Mouse (Mus musculus): Measurements from ENCODE around the gene Gm5065.

Gene Gm5065

DNA sequence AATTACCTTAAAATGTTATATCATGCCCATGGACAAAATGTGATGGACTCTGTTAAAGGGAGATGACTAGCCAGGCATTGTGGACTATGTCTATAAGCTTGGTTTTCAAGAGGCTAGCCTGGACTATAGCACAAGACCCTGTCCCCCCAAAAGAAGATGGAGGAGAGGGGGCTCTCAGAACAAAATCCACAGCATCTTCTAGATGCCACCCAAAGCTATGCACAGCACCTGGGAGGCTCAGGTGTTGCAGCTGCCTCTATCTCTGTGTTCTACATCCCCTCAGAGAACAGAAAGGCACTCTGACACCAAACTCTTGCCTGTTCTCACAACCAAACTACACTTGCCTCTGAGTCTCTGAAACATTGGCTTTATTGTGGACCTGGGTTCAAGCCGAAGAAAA is at the start of gene Gm5065:
Gm5065 (plus strand) TSS at position 301 of the 400 bp plus-strand sequence.
- no peak for DNase-seq (ENCODE audit: low read depth, low spot score)

DNA sequence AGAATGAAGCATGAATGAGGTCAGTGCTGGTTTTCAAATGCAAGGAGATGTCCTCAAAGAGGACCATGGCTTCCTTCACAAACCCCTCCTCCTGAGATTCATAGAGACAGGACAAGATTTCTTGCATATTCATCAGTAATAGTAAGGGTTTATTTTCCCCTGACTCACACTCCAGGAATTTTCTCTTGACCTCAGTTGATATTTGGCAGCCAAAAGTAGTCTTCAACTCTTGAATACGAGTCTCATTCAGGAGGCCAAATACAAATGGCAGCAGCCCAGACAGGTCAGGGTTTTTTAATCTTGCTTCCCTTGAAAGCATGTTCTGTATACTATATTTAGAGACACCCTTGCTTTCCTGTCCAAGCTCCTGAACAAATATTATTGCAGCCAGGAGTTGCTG is 22.8 kb upstream of the Gm5065 start:
- no peak for DNase-seq (ENCODE audit: low read depth, low spot score)

DNA sequence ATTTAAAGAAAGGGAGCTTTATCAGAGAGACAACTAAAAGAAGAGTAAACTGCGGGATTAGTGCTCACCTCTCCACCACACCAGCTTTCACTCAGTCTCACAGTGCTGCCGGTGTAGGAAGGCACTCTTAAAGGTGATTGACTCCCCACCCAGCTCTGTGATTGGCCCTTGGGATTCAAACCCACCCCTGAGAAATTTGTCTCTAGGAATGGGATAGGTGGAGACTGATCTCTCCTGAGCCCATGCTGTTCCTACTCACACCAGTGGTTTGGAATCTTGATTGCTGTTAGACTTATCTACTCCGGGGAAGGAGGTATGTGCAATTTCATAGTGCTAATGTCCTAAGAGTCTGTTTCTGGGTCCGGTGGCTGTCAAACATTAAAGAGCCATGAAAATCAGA is 598 bp downstream of the Gm5065 start, which contains the start of gene Nlrp2:
Nlrp2 (minus strand) TSS at position 101 of the 400 bp plus-strand sequence.
- DNase-seq (ENCODE audit: low read depth, low spot score) = no peak

DNA sequence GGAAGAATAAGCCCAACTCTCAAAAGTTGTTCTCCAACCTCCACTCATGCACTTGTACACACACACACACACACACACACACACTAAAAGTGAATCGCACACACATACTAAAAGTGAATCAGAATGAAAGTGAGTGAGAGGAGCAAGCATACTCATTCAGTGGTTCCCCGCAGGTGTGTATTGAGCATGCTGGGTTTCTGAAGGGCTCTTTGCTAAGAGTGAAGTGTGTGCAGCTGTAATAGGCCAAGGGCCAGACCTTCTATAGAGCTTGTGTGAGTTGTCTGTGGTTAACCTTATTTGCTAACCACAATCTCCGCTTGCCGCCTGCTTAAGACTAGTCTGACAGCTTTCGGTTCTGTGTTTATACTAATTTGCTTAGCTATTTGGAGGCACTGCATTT is 13.3 kb downstream of the Gm5065 start:
- DNase-seq (ENCODE audit: low read depth, low spot score) = no peak

DNA sequence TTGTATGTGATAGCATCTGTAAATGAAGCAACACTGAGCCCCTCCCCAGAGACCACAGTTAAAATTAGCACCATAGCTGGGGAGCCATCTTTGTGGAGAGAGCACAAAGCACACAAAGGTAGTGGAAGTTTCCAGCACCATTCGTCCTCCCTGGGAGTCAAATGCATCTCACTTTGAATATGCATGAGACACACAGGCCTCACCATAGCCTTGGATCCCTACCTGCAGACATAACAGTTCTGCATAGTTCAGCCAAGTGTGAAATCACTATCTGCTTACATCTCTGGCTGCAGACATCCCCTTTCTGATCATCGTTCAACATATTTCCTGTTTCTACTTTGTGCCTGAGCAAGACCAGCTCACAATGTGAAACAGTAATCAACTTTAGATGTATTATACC is 16.4 kb downstream of the Gm5065 start:
- DNase-seq (ENCODE audit: low read depth, low spot score) = no peak

DNA sequence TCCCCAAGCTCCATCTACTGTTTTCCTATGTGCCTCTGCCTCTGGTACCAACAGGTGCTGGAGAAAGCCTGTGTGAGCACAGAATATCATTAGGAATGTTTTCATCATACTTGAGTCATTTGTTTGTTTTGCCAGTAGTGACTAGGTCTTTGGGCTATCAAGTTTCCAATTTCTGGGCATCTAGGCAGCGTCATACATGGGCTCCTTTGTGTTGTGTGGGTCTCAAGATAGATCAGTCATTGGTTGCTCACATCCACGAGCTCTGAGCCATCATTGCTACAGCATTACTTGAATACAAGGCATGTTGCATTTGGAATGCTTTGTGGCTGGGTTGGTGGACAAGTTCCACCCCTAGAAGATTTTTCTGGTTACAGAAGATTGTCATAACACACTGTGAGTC is 55.9 kb downstream of the Gm5065 start:
- DNase-seq (ENCODE audit: low read depth, low spot score) = no peak
